Mouse (Mus musculus) liver, postnatal 0 days (tissue): ENCODE results near the gene Ccdc124.

Source experiments
- CTCF ChIP-seq: sonication (generic); IDR thresholded peaks from 2 replicates; pipeline ENCODE4 v1.5.1; 2016; ENCODE audit warnings: antibody characterized with exemption, low read depth
- EP300 ChIP-seq: IDR thresholded peaks from 2 replicates; pipeline ENCODE4 v1.6.1; 2016; ENCODE audit warnings: antibody characterized with exemption, low read depth, mild to moderate bottlenecking

DNA sequence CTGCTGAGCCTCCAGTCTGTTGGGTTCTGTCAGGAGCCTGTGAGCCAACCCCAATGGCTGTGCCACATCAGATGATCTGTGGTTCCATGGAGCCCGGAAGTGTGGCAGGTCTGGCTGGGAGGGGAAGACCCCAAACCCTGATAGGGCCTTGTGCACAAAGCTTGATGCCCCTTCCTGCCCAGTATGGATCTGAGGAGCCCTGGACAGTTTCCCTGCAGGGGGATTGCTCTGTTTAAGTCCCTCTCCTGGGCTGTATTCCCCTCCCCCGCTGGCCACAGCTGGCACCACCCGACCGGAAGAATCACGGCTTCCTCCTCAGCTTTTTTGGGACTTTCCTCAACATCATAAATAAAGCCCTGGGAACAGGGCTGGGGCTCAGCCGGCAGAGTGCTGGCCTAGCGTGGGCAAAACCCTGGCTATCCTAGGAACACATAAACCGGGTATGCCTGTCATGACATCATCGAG lies 40.7 kb downstream of the Ccdc124 start:
- TF ChIP-seq CTCF (no peak), EP300 (no peak)
